Mouse (Mus musculus) G1E (cell line): Measurements from ENCODE around the gene Nsd1. TPM values are rescaled to one million over a fixed set of nuclear protein-coding genes. Genes with fewer than 3 reads are reported as not detected.
A peak's percentile ranks its signal among the peaks of the same experiment; 100 is the strongest.

Experiments used
- ATAC-seq: 2 replicates; pipeline ENCODE4 v1.8.0; 2016; ENCODE audit warnings: mild to moderate bottlenecking; ENCODE audit not compliant: insufficient number of reproducible peaks, poor library complexity, low FRiP score, severe bottlenecking; ENCODE audit errors: extremely low read depth
- DNase-seq: peaks from one replicate; pipeline ENCODE4 v3.0.0; 2012; ENCODE audit warnings: low spot score
- H3K27me3 ChIP-seq: 2 replicates; pipeline ENCODE4 v1.6.1; 2012; ENCODE audit warnings: mild to moderate bottlenecking, low read length, inconsistent platforms; ENCODE audit not compliant: insufficient read depth
- H3K36me3 ChIP-seq: replicated peaks from 2 replicates; pipeline ENCODE3; 2012; ENCODE audit warnings: mild to moderate bottlenecking, inconsistent platforms
- H3K4me1 ChIP-seq: 2 replicates; pipeline ENCODE4 v1.6.1; 2012; ENCODE audit warnings: low read depth, low read length, inconsistent platforms, mixed read lengths; ENCODE audit not compliant: insufficient read depth
- H3K4me3 ChIP-seq: 2 replicates; pipeline ENCODE4 v1.5.1; 2012; ENCODE audit warnings: low read depth, mild to moderate bottlenecking, inconsistent platforms, low read length, moderate library complexity, mixed read lengths
- H3K9me3 ChIP-seq: replicated peaks from 2 replicates; pipeline ENCODE4 v1.6.1; 2012; ENCODE audit warnings: inconsistent platforms
- CTCF ChIP-seq: IDR thresholded peaks from 2 replicates; pipeline ENCODE4 v1.5.1; 2012; ENCODE audit warnings: low read depth, low read length, inconsistent platforms, mixed read lengths
- GATA1 ChIP-seq: IDR thresholded peaks from 2 replicates; pipeline ENCODE4 v1.6.1; 2012; ENCODE audit warnings: borderline replicate concordance, low read length, inconsistent platforms, mixed read lengths
- GATA2 ChIP-seq: IDR thresholded peaks from 2 replicates; pipeline ENCODE4 v1.6.1; 2012; ENCODE audit warnings: low read depth, low read length, inconsistent platforms, borderline replicate concordance
- POLR2AphosphoS5 ChIP-seq: IDR thresholded peaks from 2 replicates; pipeline ENCODE4 v1.6.1; 2012; ENCODE audit warnings: low read depth, low read length, inconsistent platforms; ENCODE audit not compliant: insufficient replicate concordance
- TAL1 ChIP-seq: conservative IDR thresholded peaks from 2 replicates; pipeline ENCODE4 v1.6.1; 2012; ENCODE audit warnings: low read depth, low read length, inconsistent platforms, mixed read lengths
- polyA plus RNA-seq: library from polyadenylated mRNA; stranded (reverse); fragments of >175 nt; gene quantifications from 2 replicates; pipeline ENCODE4 v1.2.3, GENCODE M21; 2012
- total RNA-seq, 2 experiments: library from RNA; stranded (forward) in 1 of 2; stranded (reverse) in 1 of 2; fragments of 200-1000 nt in 1 of 2; fragments of >200 nt in 1 of 2; fragmentation: Nextera tagmentation in 1 of 2; gene quantifications; 2 replicates each; pipeline ENCODE4 v1.2.3; 2014 to 2017

The Nsd1 gene
- total and polyA plus RNA-seq, 3 experiments: 14.8 to 99.3 (median 64.1) TPM

DNA sequence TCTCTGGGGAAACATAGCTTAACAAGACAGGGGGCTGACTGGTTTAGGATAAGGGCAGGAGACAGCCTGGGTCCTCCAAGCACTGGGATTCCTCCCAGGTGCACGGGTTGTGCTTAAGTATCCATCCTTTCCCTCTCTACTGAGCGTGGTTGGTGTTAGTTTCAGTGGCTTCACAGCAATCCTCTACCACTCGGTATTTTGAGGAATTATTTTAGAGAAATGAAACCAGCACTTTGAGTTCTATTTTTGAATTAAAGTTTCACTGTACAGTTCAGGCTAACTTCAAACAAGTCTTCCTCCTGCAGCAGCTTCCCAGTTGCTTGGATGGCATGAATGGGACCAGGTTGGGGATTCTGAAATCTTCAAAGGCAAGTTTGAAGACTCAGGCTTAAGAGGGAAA is 108.8 kb downstream of the Nsd1 start:
- TF ChIP-seq POLR2AphosphoS5 (no peak), GATA2 (no peak), TAL1 (no peak), CTCF (no peak), GATA1 (no peak)
- peaks cover 27% of the 10 kb centered on the region for H3K4me1 ChIP-seq
- H3K4me3 ChIP-seq: no peak overlapping the region
- no peaks in the 10 kb centered on the region for H3K27me3 ChIP-seq
- H3K9me3 ChIP-seq: no peaks in the 10 kb centered on the region
- H3K36me3 ChIP-seq: peaks cover 83% of the 10 kb centered on the region
- ATAC-seq (no peak), DNase-seq (no peak)

DNA sequence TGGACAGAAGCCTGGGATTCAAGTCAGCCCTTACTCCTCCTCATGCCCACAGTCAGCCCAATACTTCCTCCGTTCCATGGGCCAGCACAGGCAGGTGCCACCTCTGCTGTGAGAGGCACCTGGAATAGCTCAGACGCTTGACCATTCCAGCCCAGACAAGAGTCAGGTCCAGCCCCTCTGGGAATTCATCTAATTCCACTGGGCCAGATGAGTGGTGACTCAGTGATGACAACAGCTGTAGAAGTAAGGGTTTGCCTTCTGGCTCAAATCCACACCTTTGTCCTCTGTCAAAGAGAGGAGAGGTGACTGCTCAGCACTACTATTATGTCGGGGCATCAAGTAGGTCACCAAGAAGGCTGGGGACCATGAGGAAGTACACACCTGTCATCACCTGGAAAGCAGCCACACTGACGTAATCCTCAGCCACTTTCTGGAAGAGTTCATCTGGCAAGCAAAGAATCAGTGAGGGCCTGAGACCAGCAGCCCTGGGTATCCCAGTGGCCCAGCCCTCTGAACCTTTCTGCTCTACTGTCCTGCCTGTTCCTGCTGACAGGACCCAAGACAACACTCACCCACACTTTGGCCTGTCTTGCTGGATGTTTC is 110.5 kb downstream of the Nsd1 start, which contains the start of gene Prelid1:
Gene Prelid1 (plus strand): TSS at position 570 of the 603 bp plus-strand sequence.
- DNase-seq: no peak
- H3K36me3 ChIP-seq: peaks cover 81% of the 10 kb centered on the region
- no peak for ATAC-seq
- H3K27me3 ChIP-seq: no peaks in the 10 kb centered on the region
- peak within 1 kb of the TSS; percentile 89 for H3K4me3 ChIP-seq
- TF ChIP-seq CTCF (no peak), GATA2 (no peak), POLR2AphosphoS5 (no peak), TAL1 (no peak), GATA1 (no peak)
- H3K4me1 ChIP-seq: peaks cover 39% of the 10 kb centered on the region
- H3K9me3 ChIP-seq: no peaks in the 10 kb centered on the region

DNA sequence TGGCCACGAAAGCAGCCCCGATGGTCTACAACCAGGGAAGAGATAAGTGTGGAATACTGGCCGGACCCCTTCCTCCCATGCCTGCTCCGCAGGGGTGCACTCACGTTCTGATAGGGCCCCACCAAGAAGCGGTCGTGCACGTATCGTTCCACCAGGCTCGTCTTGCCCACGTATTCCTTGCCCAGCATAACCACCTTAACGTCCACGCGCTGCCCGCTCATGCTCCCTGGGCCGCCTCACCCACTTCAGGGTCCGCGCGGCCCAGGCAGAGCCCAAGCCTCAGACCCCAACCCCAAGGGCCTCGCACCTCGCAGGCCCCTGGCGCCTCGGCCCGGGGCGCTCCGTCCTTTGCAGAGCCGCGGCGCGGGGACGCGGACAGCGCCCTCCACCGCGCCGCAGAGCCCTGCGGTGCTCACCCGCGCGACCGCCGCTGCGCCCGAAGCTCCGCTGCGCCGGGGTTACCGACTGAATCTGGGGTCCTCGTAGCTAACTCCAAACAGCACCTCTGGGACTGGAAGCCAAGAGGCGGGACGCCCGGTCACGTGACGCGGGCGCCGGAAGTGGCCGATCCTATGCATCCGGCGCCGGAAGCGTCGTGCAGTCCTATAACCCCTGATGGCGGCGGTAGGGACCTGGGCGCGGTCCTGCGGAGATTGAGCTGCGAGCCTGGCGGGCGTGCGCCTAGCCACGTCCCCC is 112.0 kb downstream of the Nsd1 start, which contains the start of gene Rab24:
Gene Rab24 (minus strand): TSS at position 513 of the 696 bp plus-strand sequence.
- TF ChIP-seq POLR2AphosphoS5: 0 out of 2 replicates have a peak, but pooled peaks have one; percentile 14
- TF ChIP-seq CTCF: no peak
- no peak for TF ChIP-seq GATA2
- Histone ChIP-seq H3K4me1 (peaks cover 46% of the 10 kb centered on the region), H3K27me3 (no peaks in the 10 kb centered on the region), H3K36me3 (peaks cover 80% of the 10 kb centered on the region), H3K4me3 (peak within 1 kb of the TSS; percentile 89), H3K9me3 (no peaks in the 10 kb centered on the region)
- ATAC-seq: peak; percentile 81
- peak; percentile 95 for DNase-seq

DNA sequence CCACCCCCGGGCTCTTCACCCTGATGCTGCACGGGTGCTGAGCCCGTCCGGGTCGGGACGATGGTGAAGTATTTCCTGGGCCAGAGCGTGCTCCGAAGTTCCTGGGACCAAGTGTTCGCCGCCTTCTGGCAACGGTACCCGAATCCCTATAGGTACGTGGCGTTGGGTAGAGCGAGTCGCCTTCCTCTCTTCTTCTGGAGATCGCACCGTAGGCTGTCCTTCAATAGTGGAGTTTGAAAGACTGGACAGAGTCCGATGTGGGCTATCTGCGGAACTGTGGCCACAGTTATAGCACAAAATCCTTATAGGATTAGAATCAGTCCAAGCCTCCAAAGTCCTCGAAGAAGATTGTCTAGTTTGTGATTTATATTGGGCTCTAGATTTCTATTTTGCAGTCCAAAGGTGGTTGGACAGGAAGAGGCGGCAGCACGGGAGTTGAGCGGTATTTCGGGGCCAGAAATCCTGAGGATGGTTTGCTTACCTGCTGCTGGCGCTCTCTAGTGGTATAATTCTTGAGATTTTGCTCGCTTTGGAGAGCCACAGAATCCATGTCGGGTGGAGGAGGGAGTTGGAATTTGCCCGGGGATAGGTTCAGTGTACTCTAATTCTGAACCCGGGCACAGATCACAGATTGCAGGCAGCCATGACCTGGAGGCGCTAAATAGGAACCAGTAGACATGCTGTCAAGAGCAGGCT is 112.7 kb downstream of the Nsd1 start:
- Histone ChIP-seq H3K4me3 (peak overlapping the region; percentile 89), H3K4me1 (peaks cover 50% of the 10 kb centered on the region), H3K27me3 (no peaks in the 10 kb centered on the region), H3K36me3 (peaks cover 79% of the 10 kb centered on the region), H3K9me3 (no peaks in the 10 kb centered on the region)
- TF ChIP-seq CTCF: no peak
- TF ChIP-seq TAL1: no peak
- TF ChIP-seq POLR2AphosphoS5: no peak
- no peak for TF ChIP-seq GATA1
- TF ChIP-seq GATA2: no peak
- DNase-seq: peak; percentile 37
- no peak for ATAC-seq

DNA sequence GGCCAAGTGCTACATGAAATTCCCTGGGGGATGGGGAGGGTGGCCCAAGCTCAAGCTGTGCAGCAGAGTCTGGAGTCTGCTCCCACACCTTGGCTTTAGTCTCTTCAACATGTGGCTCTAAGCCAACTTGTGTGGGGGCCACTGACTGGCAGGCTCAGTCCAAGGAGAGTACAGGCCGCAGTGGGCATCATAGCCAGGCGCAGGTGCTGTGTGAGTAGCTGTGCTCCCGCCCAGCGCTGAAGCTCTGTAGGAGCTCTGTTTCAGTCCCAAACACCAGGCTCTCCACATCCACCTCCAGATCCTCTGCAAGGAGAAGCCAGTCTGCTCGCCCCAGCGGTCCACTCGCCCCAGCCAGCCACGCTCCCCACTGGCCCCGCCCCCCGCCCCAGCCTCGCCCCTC is 116.0 kb downstream of the Nsd1 start:
- TF ChIP-seq TAL1 (no peak), POLR2AphosphoS5 (no peak), GATA2 (no peak)
- H3K9me3 ChIP-seq: no peaks in the 10 kb centered on the region
- H3K4me1 ChIP-seq: peaks cover 64% of the 10 kb centered on the region
- H3K27me3 ChIP-seq: no peaks in the 10 kb centered on the region
- DNase-seq (no peak), ATAC-seq (no peak)
- no peak overlapping the region for H3K4me3 ChIP-seq
- peaks cover 56% of the 10 kb centered on the region for H3K36me3 ChIP-seq

DNA sequence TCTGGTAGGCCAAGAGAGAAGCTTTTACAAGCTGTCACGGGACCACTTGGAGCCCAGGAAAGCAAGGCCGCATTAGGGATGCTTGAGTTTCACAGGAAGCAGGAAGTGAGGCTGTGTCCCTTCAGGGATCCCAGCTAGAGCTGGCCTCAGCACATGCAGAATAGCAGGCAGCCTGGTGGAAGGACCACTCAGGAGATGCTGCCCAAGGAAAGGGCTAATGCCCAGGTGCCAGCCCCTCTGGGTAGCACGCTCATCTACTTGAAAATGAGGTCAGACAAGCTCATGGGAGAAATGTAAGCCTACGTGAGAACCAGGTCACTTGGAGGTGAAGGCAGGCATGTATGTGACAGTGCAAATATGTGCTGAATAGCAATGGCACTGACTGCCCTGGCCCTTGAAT is 117.6 kb downstream of the Nsd1 start:
- H3K27me3 ChIP-seq: peaks cover 3% of the 10 kb centered on the region; the same call in 1 of the 2 replicates
- ATAC-seq (no peak), DNase-seq (no peak)
- TF ChIP-seq GATA2 (no peak), GATA1 (no peak), POLR2AphosphoS5 (no peak), TAL1 (no peak), CTCF (no peak)
- H3K9me3 ChIP-seq: no peaks in the 10 kb centered on the region
- H3K4me1 ChIP-seq: peaks cover 66% of the 10 kb centered on the region
- H3K4me3 ChIP-seq: no peak overlapping the region
- peaks cover 53% of the 10 kb centered on the region for H3K36me3 ChIP-seq
